8 mouse cellular contexts compared by ENCODE assay signal in the genomic region with DNA sequence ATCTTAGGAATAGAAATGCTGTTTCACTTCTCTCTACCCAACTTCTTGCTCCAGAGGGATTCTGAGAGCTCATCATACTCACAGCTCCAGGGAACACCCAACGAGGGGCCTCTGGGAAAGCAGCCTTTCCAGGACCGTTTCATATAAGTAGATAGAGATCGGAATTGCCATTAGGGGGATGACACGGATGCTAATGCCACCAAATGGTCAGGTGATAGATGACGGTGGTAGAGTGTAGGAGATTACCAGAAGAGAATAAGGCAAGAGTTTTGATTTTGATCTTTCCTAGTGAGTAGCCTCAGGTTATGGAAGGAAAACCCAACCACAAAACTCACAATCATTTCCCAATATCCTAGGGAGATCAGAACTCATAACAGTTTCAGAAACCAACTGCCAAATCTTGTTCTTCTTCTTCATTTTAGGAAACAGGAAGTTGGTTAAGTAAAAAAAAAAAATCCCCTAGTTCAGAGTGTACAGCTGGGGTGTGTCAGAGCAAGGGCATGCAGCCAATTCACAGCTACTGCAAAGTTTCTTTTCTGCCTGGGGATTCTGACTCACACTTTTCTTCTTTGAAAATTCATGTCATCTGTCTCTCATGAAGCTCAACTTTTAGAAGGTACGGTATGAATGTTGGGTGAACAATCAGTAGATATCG. TPM values are rescaled to one million over a fixed set of nuclear protein-coding genes. Genes with fewer than 3 reads are reported as not detected.
A peak's percentile ranks its signal among the peaks of the same experiment; 100 is the strongest.
DNase-seq lines count a peak whose midpoint lies in the region; ATAC-seq lines count a peak whose summit lies in the region.

A gene (plus strand): TSS at position 183 of the 655 bp plus-strand sequence.

- peak; percentile 87 to 88 for ATAC-seq in hematopoietic stem cell, adult 5-6 weeks (replicated peaks in 1 of 2; ENCODE audit: insufficient read depth in 1 of 2, low FRiP score in 2 of 2, low TSS enrichment in 1 of 2, low read depth in 1 of 2, poor library complexity in 2 of 2, severe bottlenecking in 2 of 2)
- 0 out of 2 replicates have a peak, but pooled peaks have one; percentile 47 for ATAC-seq in megakaryocyte-erythroid progenitor cell, adult 5-6 weeks (replicated peaks; ENCODE audit: low FRiP score, low TSS enrichment, poor library complexity, severe bottlenecking)

- DNase-seq in adrenal gland, adult (ENCODE audit: inconsistent age in 2 of 2, low spot score in 1 of 2) = peak; percentile 24 to 57
- no peak for DNase-seq in adrenal gland, adult 18-20 months (ENCODE audit: low spot score in 2 of 2)
- DNase-seq in testis, postnatal 10 days (ENCODE audit: low spot score) = peak; percentile 63
- no peak for DNase-seq in testis, postnatal 14 days (ENCODE audit: low spot score)
- DNase-seq in cerebellum, adult 9-11 months = no peak
- DNase-seq in MN1 (ENCODE audit: low spot score) = no peak

RNA-seq across cellular contexts. Expression of the gene that starts here (rescaled TPM):
- not detected for total RNA-seq in adrenal gland, adult 18-20 months (2021)
- total RNA-seq in hematopoietic stem cell, adult 5-6 weeks (2017) = 0.13 TPM in 1 of 2 replicates, not detected in the other
- total RNA-seq in megakaryocyte-erythroid progenitor cell, adult 5-6 weeks (2014; fragmentation: Nextera tagmentation) = not detected in 2 replicates
- not detected in 2 replicates for total RNA-seq in megakaryocyte-erythroid progenitor cell, adult 5-6 weeks (2017)

Comparison
In these comparisons a context has a peak if more than half of its experiments do, and no peak if none do; other contexts are left out.
1. DNase-seq: peak in adrenal gland, adult (2 of 2) and testis, postnatal 10 days (single experiment); none in adrenal gland, adult 18-20 months (0 of 2), testis, postnatal 14 days (single experiment), cerebellum, adult 9-11 months (single experiment) and MN1 (single experiment).
2. Peak in ATAC-seq in hematopoietic stem cell, adult 5-6 weeks; RNA of the gene not detected or under 1 TPM.
3. Peak in ATAC-seq in megakaryocyte-erythroid progenitor cell, adult 5-6 weeks; RNA of the gene not detected or under 1 TPM.